Mouse (Mus musculus) cerebellum, adult 2 months (tissue): ENCODE results near the gene Srsf3. TPM values are rescaled to one million over a fixed set of nuclear protein-coding genes. Genes with fewer than 3 reads are reported as not detected.

Source experiments
- DNase-seq, 2 experiments: peaks; one replicate each; pipeline ENCODE4 v3.0.0; 2021
- H3K27ac ChIP-seq: fragments of 200-500 bp; 2 replicates; pipeline ENCODE4 v1.5.1; 2012; ENCODE audit warnings: low read length, control low read depth, inconsistent platforms; ENCODE audit not compliant: insufficient read depth
- H3K27me3 ChIP-seq: fragments of 200-500 bp; 2 replicates; pipeline ENCODE4 v1.6.1; 2012; ENCODE audit warnings: inconsistent platforms, mild to moderate bottlenecking, low read length, moderate library complexity; ENCODE audit not compliant: control insufficient read depth, insufficient read depth
- H3K4me1 ChIP-seq: fragments of 200-500 bp; 2 replicates; pipeline ENCODE4 v1.6.1; 2011; ENCODE audit warnings: low read length; ENCODE audit not compliant: control insufficient read depth, insufficient read depth
- H3K4me3 ChIP-seq: fragments of 200-500 bp; replicated peaks from 2 replicates; pipeline ENCODE3; 2011; ENCODE audit warnings: mild to moderate bottlenecking, low read depth, low read length, control low read depth; ENCODE audit not compliant: insufficient read depth
- CTCF ChIP-seq: fragments of 200-500 bp; IDR thresholded peaks from 2 replicates; pipeline ENCODE4 v1.5.1; 2011; ENCODE audit warnings: low read depth, mild to moderate bottlenecking, control low read depth, low read length, moderate library complexity, borderline replicate concordance; ENCODE audit not compliant: insufficient read depth
- POLR2A ChIP-seq: fragments of 200-500 bp; IDR thresholded peaks from 2 replicates; pipeline ENCODE4 v1.6.1; 2011; ENCODE audit warnings: low read length, control low read depth, borderline replicate concordance; ENCODE audit not compliant: insufficient read depth
- WGBS: fragments of 180-500 bp; shearing (Covaris S2); methylation state at CpG from one replicate; pipeline ENCODE4 v1.1.7; 2018; 5-methylcytosine and 5-hydroxymethylcytosine counted together
- polyA plus RNA-seq: library from polyadenylated mRNA; depleted of rRNA; stranded (reverse); fragments of >200 nt; gene quantifications from 2 replicates; pipeline ENCODE4 v1.2.3, GENCODE M21; 2012

The Srsf3 gene
- polyA plus RNA-seq, 1 experiment = 129 TPM

- no peak for DNase-seq
- H3K27ac ChIP-seq = no peak overlapping the region
- TF ChIP-seq CTCF = no peak
- no peak for TF ChIP-seq POLR2A
- WGBS = 68% methylated on average over 5 of the region's 5 CpGs
- no peak overlapping the region for H3K4me3 ChIP-seq
- peaks cover 40% of the 10 kb centered on the region for H3K4me1 ChIP-seq
- H3K27me3 ChIP-seq = no peaks in the 10 kb centered on the region
These were observed 17.1 kb downstream of the Srsf3 start for GRCm38 (mm10) chr17:29049508-29049889.

- no peak overlapping the region for H3K4me3 ChIP-seq
- no peak overlapping the region for H3K27ac ChIP-seq
- no peak for DNase-seq
- no peaks in the 10 kb centered on the region for H3K27me3 ChIP-seq
- 92% methylated on average over 7 of the region's 7 CpGs for WGBS
- no peak for TF ChIP-seq POLR2A
- no peak for TF ChIP-seq CTCF
- peaks cover 39% of the 10 kb centered on the region for H3K4me1 ChIP-seq
These were observed 17.5 kb downstream of the Srsf3 start for GRCm38 (mm10) chr17:29049923-29050322.

- DNase-seq = peak in 1 of 2 experiments; percentile 39
- H3K4me3 ChIP-seq = no peak overlapping the region
- H3K27me3 ChIP-seq = no peaks in the 10 kb centered on the region
- no peak overlapping the region for H3K27ac ChIP-seq
- peaks cover 39% of the 10 kb centered on the region for H3K4me1 ChIP-seq
- 11% methylated on average over 14 of the region's 14 CpGs for WGBS
- no peak for TF ChIP-seq POLR2A
- no peak for TF ChIP-seq CTCF
These were observed 18.4 kb downstream of the Srsf3 start for GRCm38 (mm10) chr17:29050791-29051190.

GRCm38 (mm10) chr17:29053067-29053466 lies 20.6 kb downstream of the Srsf3 start:
- Histone ChIP-seq H3K4me3 (no peak overlapping the region), H3K27me3 (no peaks in the 10 kb centered on the region), H3K4me1 (peaks cover 30% of the 10 kb centered on the region), H3K27ac (no peak overlapping the region)
- WGBS = 79% methylated on average over 6 of the region's 6 CpGs
- peak; percentile 38 to 50 for DNase-seq
- no peak for TF ChIP-seq POLR2A
- no peak for TF ChIP-seq CTCF

GRCm38 (mm10) chr17:29053841-29054240 lies 21.4 kb downstream of the Srsf3 start:
- Histone ChIP-seq H3K4me3 (no peak overlapping the region), H3K27ac (no peak overlapping the region), H3K27me3 (no peaks in the 10 kb centered on the region), H3K4me1 (peaks cover 35% of the 10 kb centered on the region)
- no peak for DNase-seq
- WGBS = 23% methylated on average over 7 of the region's 7 CpGs
- no peak for TF ChIP-seq POLR2A

GRCm38 (mm10) chr17:29054429-29054828 lies 22.0 kb downstream of the Srsf3 start:
- Histone ChIP-seq H3K4me3 (no peak overlapping the region), H3K27me3 (no peaks in the 10 kb centered on the region), H3K27ac (no peak overlapping the region), H3K4me1 (peaks cover 33% of the 10 kb centered on the region)
- TF ChIP-seq POLR2A (no peak), CTCF (no peak)
- no peak for DNase-seq
- 85% methylated on average over 6 of the region's 6 CpGs for WGBS

GRCm38 (mm10) chr17:29055586-29055985 lies 23.2 kb downstream of the Srsf3 start:
- Histone ChIP-seq H3K27me3 (no peaks in the 10 kb centered on the region), H3K4me1 (peaks cover 25% of the 10 kb centered on the region), H3K4me3 (no peak overlapping the region), H3K27ac (no peak overlapping the region)
- DNase-seq = no peak
- TF ChIP-seq POLR2A (no peak), CTCF (no peak)
- WGBS = 86% methylated on average over 5 of the region's 5 CpGs

- WGBS = 71% methylated on average over 7 of the region's 7 CpGs
- no peak for TF ChIP-seq POLR2A
- TF ChIP-seq CTCF = no peak
- H3K27me3 ChIP-seq = no peaks in the 10 kb centered on the region
- DNase-seq = no peak
- H3K4me1 ChIP-seq = peaks cover 21% of the 10 kb centered on the region
- no peak overlapping the region for H3K4me3 ChIP-seq
- no peak overlapping the region for H3K27ac ChIP-seq
These were observed 23.8 kb downstream of the Srsf3 start for GRCm38 (mm10) chr17:29056207-29056606.

- H3K27ac ChIP-seq = no peak overlapping the region
- H3K4me1 ChIP-seq = peaks cover 21% of the 10 kb centered on the region
- no peak for DNase-seq
- H3K4me3 ChIP-seq = no peak overlapping the region
- no peaks in the 10 kb centered on the region for H3K27me3 ChIP-seq
- no peak for TF ChIP-seq POLR2A
- TF ChIP-seq CTCF = no peak
- 47% methylated on average over 8 of the region's 8 CpGs for WGBS
These were observed 24.3 kb downstream of the Srsf3 start for GRCm38 (mm10) chr17:29056699-29057151.
